Mouse (Mus musculus): Measurements from ENCODE around the gene Lrch1.
A peak's percentile ranks its signal among the peaks of the same experiment; 100 is the strongest.

Lrch1 gene

DNA sequence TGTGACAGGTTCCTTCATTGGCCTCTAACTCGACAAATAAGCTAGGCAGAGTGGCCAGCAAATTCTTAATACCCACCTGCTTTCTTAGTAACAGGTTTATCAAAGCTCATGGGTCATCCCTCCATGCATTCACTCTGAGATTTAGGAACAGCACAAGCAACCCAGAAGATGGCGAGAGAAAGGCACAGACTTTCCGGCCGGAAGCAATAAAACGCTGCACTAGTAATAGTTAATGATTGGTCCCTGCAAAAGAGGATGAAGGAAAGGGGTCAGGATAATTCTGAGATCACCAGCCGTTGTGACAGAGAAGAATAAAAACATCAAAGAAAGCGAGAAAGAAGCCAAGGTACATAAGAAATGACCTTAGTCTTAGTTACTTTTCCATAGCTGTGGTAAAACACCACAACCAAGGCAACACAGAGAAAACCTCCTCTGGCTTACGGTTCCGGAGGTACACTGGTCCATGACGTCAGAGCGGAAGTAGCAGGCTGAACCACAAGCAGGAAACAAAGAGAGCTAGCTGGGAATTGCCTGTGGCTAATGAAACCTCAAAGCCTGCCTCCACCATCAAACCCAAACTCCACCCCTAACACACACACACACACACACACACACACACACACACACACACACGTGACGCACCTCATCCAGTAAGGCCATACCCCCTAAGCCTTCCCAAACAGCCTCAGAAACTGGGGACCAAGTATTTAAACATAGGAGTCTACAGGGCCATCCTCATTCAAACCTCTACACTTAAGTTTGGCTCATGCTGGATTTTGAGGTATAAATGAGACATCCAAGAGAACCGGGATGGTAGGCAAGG is 100.2 kb downstream of the Lrch1 start:
- peak; percentile 30 to 53 for DNase-seq

GRCm38 (mm10) chr14:74846668-74847067 is 101.0 kb downstream of the Lrch1 start:
- no peak for DNase-seq

GRCm38 (mm10) chr14:74845661-74846274 is 101.9 kb downstream of the Lrch1 start:
- DNase-seq: no peak

GRCm38 (mm10) chr14:74841708-74842107 is 106.0 kb downstream of the Lrch1 start:
- no peak for DNase-seq

DNA sequence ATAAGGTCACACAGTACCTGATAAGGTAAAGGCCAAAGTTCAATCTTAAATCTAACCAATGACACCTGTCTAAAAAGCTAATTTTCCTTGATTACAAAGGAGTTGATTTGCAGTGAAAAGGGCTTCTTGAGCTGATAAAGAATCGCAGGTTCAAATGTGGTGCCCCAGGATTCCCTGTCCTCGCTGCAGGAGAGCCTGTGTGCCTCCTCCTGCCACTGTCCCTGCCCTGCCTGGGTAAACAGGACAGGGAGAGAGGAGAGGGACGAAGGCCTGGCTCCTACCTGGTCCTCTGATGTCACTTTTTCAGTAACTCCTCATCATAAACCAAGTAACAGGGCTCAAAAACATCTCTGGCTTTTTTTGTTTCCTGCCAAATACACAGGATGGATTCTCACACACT is 106.4 kb downstream of the Lrch1 start:
- DNase-seq: no peak

- DNase-seq: no peak
Observed at GRCm38 (mm10) chr14:74840820-74841219, 106.9 kb downstream of the Lrch1 start.

- DNase-seq: no peak
Observed at GRCm38 (mm10) chr14:74840328-74840727, 107.3 kb downstream of the Lrch1 start.

DNA sequence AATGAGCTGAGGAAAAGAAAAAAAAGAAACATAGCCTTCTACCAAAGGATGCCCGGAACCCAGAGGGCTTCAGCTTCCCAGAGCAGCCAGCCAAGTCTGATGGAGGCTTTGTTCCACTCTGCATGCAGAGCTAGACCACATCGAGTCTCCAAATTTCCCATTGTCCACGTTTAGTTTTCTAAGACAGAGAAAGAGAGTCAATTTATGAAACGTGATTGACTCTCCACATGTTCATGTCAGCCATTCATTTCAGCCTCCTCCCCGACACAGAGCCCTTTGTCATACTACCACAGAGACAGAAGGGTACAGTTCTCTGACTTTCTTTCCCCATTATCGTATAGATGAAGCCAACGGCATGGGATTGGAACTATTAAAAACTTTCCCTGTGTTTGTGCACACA is 108.9 kb downstream of the Lrch1 start:
- DNase-seq: no peak

DNA sequence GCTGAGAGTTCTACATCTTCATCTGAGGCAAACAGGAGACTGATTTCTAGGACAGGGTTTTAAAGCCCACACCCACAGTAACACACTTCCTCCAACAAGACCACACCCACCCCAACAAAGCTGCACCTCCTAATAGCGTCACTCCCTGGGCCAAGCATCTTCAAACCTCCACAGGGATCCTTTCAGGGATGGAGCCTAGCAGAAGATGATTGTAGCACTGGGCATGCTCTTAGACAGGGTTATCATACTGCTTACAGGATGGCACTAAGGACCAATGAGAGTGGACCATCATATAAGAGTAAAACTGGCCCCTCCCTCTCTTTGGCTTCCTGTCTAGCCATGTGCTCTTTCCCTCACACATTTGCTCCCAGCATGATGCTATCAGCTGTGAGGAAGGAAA is 112.7 kb downstream of the Lrch1 start:
- DNase-seq: no peak

DNA sequence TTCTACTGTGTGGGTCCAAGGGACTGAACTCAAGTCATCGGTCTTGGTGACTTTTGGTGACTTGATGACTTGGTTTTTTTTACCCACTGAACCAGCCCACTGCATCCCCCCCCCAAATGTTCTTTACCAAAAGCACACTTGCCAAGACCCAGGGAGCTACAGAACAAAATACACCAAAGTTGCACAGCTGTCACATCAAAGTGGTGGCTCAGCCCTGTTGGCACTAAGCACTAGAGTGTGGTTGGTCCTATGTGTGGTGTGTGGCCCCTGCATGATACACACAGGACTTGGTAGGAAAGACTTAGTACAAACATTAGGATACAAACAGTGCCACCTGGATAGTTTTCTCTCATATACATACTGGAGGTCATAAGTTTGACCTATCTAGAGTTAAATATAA is 113.5 kb downstream of the Lrch1 start:
- no peak for DNase-seq

DNA sequence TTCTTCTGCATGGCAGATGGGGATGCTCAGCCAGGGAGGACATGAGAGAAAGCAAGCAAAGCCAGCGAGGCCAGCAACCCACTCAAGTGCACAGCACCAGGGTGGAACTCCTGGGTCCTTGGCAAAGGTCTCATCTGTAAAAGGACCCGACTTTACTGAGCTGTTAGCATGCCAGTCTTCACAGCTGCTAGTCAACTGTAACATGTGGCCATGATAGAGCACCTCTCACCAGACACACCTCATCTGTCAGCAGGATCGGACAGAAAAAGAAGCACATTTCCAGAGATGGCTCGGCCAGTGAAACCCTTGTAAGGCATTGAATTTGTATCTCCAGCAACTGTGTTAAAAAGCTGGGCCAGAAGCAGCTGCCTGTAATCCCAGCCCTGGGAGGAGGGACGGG is 116.0 kb downstream of the Lrch1 start:
- no peak for DNase-seq

DNA sequence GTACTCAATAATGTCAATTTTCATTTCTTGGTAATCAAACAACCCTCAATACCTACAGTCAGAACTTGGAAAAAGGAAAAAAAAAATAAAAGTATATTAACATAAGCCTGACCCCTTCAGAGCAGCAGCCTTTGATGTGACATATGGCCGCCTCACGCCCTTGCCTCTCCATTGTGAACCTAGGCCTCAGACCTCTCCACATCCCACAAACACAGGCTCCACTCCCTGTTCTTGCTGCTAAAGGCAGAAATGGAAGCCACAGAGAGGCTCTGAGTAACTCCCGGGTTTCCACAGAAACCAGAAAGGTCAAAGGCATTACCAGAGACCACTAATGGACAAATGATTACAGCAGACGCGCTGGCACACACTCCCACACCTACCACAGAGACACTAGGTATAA is 116.6 kb downstream of the Lrch1 start:
- no peak for DNase-seq

DNA sequence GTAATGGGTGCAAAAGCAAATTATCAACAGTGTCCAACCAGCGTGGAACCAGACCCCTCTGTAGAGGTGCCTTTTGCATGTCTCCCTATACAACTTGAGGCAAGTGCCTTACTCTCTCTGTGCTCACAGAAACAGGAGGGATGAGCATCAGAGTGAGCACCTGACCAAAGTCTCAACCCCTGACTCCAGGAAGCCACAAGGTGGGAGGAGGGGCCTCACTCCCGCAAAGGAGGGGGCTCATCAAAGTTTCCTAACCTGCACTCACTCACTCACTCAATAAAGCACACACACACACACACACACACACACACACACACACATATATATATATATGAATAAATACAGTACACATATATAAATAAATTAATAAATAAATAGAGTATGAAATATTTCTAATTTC is 117.1 kb downstream of the Lrch1 start:
- DNase-seq: no peak

- DNase-seq: no peak
Observed at GRCm38 (mm10) chr14:74822757-74823680, 124.7 kb downstream of the Lrch1 start.

DNA sequence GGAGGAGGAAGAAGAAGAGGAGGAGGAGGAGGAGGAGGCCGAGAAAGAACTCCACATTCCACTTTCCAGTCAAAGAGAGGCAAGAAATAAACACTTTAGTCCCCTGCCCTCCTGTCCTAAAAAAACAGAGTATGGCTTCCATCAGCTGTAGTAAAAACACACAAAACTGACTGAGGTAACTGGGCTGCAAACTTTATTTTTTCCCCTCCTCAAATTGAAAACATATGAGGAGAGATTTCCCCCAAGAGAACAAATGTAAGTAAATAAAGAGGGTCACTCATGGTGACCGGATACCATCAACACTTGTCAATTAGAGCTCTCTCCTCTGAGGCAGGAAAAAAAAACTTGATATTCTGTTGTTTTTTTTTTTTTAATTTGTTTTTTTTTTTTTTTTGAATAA is 125.6 kb downstream of the Lrch1 start:
- no peak for DNase-seq

DNA sequence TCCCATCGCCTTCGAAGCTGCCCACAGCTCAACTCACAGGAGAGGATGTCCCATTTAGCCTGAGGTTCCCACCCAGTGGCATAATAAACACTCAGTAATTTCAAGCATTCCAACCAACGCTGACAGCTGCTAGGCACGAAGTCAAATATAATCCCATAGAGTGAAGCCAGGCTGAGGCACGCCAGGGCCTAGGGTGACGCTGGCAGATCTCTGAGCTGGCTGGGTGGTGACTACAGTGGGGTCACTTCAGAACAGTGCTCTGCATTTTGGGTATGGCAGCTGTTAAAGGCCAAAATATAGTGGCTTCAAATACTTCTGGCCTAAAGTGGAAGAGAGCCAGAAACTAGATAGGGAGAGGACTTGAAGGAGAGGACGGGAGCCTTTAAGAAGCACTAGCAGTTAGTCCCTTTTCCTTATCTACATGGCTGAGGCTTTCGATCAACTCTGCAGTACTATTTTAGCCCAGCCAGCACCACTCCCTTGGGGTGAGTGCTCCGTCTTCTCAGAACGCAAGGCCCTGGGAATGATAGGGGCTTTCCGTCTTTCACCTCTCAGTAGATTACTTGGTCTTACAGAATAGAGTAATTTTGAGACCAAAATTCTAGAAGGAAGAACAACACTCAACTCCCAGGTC is 127.4 kb downstream of the Lrch1 start:
- DNase-seq: no peak

DNA sequence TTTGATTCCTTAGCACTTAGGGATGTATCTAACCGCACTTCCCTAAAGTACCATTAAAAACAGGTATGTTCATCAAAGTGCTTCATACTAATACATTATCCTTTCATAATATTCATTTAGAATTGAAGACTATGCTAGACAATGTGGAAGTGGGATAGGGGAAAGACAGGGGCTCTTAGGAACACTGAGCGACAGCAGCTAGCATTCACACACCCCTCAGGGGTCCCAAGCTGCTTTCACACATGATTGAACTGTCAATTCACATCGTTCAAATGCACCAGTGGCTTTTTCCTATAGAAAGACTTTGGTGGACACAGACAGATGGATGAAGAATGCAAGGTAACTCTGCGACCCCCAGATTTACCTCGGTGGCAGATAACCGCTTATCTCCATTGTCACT is 131.0 kb downstream of the Lrch1 start:
- no peak for DNase-seq

GRCm38 (mm10) chr14:74814848-74815789 is 132.6 kb downstream of the Lrch1 start:
- no peak for DNase-seq

GRCm38 (mm10) chr14:74811617-74812016 is 136.1 kb downstream of the Lrch1 start:
- no peak for DNase-seq

GRCm38 (mm10) chr14:74801961-74802360 is 145.7 kb downstream of the Lrch1 start:
- DNase-seq: no peak

GRCm38 (mm10) chr14:74798063-74798890 is 149.4 kb downstream of the Lrch1 start:
- no peak for DNase-seq
